Mouse (Mus musculus) midbrain, postnatal 0 days (tissue): ENCODE results near the gene Sestd1. TPM values are rescaled to one million over a fixed set of nuclear protein-coding genes. Genes with fewer than 3 reads are reported as not detected.

Experiments used
- ATAC-seq: fragments of 200-750 bp; cut with Nextera tagmentation; 2 replicates; pipeline ENCODE4 v1.8.0; 2017; ENCODE audit warnings: moderate number of reproducible peaks, mild to moderate bottlenecking, moderate TSS enrichment, moderate library complexity; ENCODE audit not compliant: low FRiP score
- DNase-seq: peaks from one replicate; pipeline ENCODE4 v3.0.0-alpha.2; 2015; ENCODE audit warnings: low spot score
- H3K27ac ChIP-seq: fragments of 300-500 bp; sonication (generic); 2 replicates; pipeline ENCODE4 v1.5.1; 2014; ENCODE audit warnings: low read depth, mild to moderate bottlenecking, low read length, mixed read lengths
- H3K27me3 ChIP-seq: fragments of 300-500 bp; sonication (generic); 2 replicates; pipeline ENCODE4 v1.6.1; 2014; ENCODE audit warnings: low read length, control low read depth, mixed read lengths; ENCODE audit not compliant: insufficient read depth
- H3K36me3 ChIP-seq: fragments of 300-500 bp; sonication (generic); 2 replicates; pipeline ENCODE4 v1.6.1; 2014; ENCODE audit warnings: low read length, control low read depth, mixed read lengths; ENCODE audit not compliant: insufficient read depth
- H3K4me1 ChIP-seq: fragments of 300-500 bp; sonication (generic); 2 replicates; pipeline ENCODE4 v1.6.1; 2014; ENCODE audit warnings: mild to moderate bottlenecking, control low read depth, antibody characterized with exemption, low read length, mixed read lengths; ENCODE audit not compliant: insufficient read depth
- H3K4me2 ChIP-seq: fragments of 300-500 bp; sonication (generic); 2 replicates; pipeline ENCODE4 v1.6.1; 2014; ENCODE audit warnings: low read depth, mild to moderate bottlenecking, low read length, mixed read lengths; ENCODE audit not compliant: poor library complexity, severe bottlenecking
- H3K4me3 ChIP-seq: fragments of 300-500 bp; sonication (generic); 2 replicates; pipeline ENCODE4 v1.5.1; 2014; ENCODE audit warnings: low read depth, mild to moderate bottlenecking, low read length, moderate library complexity
- H3K9ac ChIP-seq: fragments of 300-500 bp; sonication (generic); replicated peaks from 2 replicates; pipeline ENCODE4 v1.6.1; 2014; ENCODE audit warnings: mild to moderate bottlenecking, low read length, moderate library complexity, mixed read lengths; ENCODE audit not compliant: poor library complexity, severe bottlenecking
- H3K9me3 ChIP-seq: fragments of 300-500 bp; sonication (generic); 2 replicates; pipeline ENCODE4 v1.6.1; 2016; ENCODE audit warnings: low read length, control low read depth
- CTCF ChIP-seq: IDR thresholded peaks from 2 replicates; pipeline ENCODE4 v1.5.1; 2016; ENCODE audit warnings: antibody characterized with exemption, mild to moderate bottlenecking
- WGBS: fragments of 180-500 bp; shearing (Covaris S2); extraction: QIAGEN DNeasy Blood & Tissue Kit; methylation state at CpG from one replicate; pipeline ENCODE4 v1.1.7; 2014; 5-methylcytosine and 5-hydroxymethylcytosine counted together
- polyA plus RNA-seq: library from polyadenylated mRNA; unstranded; fragments of >200 nt; fragmentation: Nextera tagmentation; extraction: Ambion mirVana; gene quantifications from 2 replicates; pipeline ENCODE4 v1.2.1, GENCODE M21; 2015
- total RNA-seq: library from RNA; depleted of rRNA; stranded (reverse); fragments of >200 nt; gene quantifications from 2 replicates; pipeline ENCODE4 v1.2.3, GENCODE M21; 2014

Gene Sestd1
- total and polyA plus RNA-seq, 2 experiments from 2014 or later = 23.7 to 52.6 TPM

DNA sequence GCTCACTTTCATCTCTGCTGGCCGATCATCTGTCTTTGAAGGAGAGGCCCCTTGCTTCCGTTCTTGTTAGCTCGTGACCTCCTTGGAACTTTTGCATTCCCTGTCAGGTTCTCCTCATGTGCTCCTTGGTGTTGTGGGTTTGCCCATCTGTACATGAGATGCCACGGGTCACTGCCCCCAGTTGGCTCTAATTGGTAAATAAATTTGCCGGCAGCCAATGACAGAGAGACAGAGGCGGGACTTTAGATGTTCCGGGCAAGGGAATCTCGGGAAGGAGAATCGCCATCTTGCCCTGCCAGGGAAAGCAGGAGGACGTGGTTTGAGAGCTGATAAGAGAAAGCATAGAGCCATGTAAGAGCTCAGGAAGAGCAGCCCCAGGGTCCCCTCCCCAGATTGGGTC is 33.5 kb upstream of the Sestd1 start:
- Histone ChIP-seq H3K36me3 (no peaks in the 10 kb centered on the region), H3K4me1 (peaks cover 4% of the 10 kb centered on the region; the same call in 1 of the 2 replicates), H3K4me2 (no peak overlapping the region), H3K4me3 (no peak overlapping the region), H3K9me3 (no peaks in the 10 kb centered on the region), H3K27ac (no peak overlapping the region), H3K9ac (no peak overlapping the region), H3K27me3 (no peaks in the 10 kb centered on the region)
- no peak for ATAC-seq
- WGBS = 93% methylated on average over 10 of the region's 10 CpGs
- no peak for DNase-seq
- no peak for TF ChIP-seq CTCF

DNA sequence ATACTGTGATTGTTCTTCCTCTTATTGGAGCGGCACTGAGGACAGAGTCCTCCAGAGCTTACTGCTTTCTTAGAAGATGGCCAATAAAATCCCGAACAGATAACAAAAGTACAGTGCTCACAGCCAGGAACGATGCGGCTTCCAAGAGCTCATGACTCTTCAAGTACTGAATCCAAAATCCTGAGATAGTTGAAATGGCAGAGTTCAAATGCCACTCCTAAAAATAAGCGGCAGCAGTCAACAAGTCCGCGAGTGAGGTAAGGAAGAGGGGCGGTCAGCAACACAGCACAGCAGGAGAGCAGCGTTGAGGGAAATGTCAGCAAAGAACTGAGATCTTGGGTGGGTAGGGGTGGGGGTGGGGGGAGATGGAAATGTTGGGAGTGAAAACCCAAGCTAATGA is 32.2 kb upstream of the Sestd1 start:
- peaks cover 4% of the 10 kb centered on the region; the same call in 1 of the 2 replicates for H3K4me1 ChIP-seq
- H3K27ac ChIP-seq = no peak overlapping the region
- no peak for ATAC-seq
- H3K9me3 ChIP-seq = no peaks in the 10 kb centered on the region
- 79% methylated on average over 9 of the region's 9 CpGs for WGBS
- no peak overlapping the region for H3K4me3 ChIP-seq
- no peaks in the 10 kb centered on the region for H3K27me3 ChIP-seq
- no peak overlapping the region for H3K9ac ChIP-seq
- DNase-seq = no peak
- no peak overlapping the region for H3K4me2 ChIP-seq
- H3K36me3 ChIP-seq = no peaks in the 10 kb centered on the region
- no peak for TF ChIP-seq CTCF

DNA sequence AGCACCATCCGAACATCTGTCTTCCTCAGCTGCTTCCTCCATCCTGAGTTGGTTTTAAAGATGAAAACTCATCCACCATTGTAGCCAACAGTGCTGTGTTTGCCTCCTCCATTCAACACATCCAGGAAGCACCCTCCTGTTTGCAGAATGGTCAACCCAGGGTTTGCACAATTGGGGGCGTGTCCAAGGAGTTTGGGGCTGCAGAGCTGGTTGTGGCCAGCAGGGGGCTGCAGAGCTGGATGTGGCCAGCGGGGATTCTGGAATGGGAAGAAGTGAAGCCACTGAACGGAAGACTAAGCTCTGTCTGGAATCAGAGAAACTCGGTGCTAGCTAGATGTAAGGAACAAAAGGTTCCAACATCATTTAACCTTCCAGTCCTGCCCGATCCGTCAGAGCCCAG is 28.9 kb upstream of the Sestd1 start:
- no peak overlapping the region for H3K9ac ChIP-seq
- no peak overlapping the region for H3K4me2 ChIP-seq
- ATAC-seq (no peak), DNase-seq (no peak)
- no peaks in the 10 kb centered on the region for H3K4me1 ChIP-seq
- no peak overlapping the region for H3K27ac ChIP-seq
- no peak overlapping the region for H3K4me3 ChIP-seq
- no peaks in the 10 kb centered on the region for H3K27me3 ChIP-seq
- H3K9me3 ChIP-seq = no peaks in the 10 kb centered on the region
- WGBS = 55% methylated on average over 7 of the region's 7 CpGs
- no peaks in the 10 kb centered on the region for H3K36me3 ChIP-seq
- peak; percentile 45 for TF ChIP-seq CTCF

DNA sequence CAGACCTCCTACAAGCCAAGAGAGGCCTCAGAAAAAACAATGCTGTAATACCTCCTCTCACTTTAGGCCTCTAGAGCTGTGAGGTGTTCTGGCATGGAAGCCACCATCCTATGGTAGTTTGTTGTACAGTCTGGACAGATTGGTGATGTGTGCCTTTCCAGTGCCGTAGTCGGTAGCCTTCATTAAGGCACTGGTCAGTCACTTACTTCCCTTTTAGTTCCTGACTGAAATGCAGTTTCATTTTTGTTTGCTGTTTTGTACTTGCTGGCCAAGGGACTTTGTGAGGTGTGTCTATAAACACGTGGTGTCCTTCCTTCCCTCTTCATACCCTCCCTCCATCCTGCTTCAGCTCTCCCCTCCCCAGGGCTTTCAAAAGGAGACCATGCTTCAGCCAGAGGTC is 24.1 kb upstream of the Sestd1 start:
- Histone ChIP-seq H3K4me2 (no peak overlapping the region), H3K27me3 (no peaks in the 10 kb centered on the region), H3K9me3 (no peaks in the 10 kb centered on the region), H3K9ac (no peak overlapping the region), H3K4me1 (no peaks in the 10 kb centered on the region), H3K36me3 (no peaks in the 10 kb centered on the region), H3K4me3 (no peak overlapping the region), H3K27ac (no peak overlapping the region)
- DNase-seq (no peak), ATAC-seq (no peak)
- WGBS = 69% methylated on average over 3 of the region's 3 CpGs
- no peak for TF ChIP-seq CTCF

DNA sequence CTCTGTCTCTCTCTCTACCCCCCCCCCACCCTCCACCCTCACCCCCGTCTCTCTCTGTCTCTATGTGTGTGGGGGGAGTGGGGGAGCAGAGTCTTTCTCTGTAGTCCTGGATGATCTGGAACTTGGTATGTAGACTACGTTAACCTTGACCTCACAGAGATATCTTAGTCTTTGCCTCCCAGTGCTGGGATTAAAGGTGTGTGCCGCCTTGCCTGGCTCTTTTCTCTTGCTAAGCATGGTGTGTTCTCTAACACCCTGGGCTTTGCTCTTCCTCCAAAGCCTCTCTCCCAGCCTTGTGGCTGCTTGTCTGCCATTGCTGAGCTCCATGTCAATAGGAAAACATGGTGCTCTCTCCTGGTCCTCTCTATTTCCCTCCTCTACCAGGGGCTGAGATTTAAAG is 23.3 kb upstream of the Sestd1 start:
- ATAC-seq (no peak), DNase-seq (no peak)
- Histone ChIP-seq H3K36me3 (no peaks in the 10 kb centered on the region), H3K27ac (no peak overlapping the region), H3K9me3 (no peaks in the 10 kb centered on the region), H3K27me3 (no peaks in the 10 kb centered on the region), H3K9ac (no peak overlapping the region), H3K4me2 (no peak overlapping the region), H3K4me3 (no peak overlapping the region), H3K4me1 (no peaks in the 10 kb centered on the region)
- 77% methylated on average over 3 of the region's 3 CpGs for WGBS
- no peak for TF ChIP-seq CTCF

DNA sequence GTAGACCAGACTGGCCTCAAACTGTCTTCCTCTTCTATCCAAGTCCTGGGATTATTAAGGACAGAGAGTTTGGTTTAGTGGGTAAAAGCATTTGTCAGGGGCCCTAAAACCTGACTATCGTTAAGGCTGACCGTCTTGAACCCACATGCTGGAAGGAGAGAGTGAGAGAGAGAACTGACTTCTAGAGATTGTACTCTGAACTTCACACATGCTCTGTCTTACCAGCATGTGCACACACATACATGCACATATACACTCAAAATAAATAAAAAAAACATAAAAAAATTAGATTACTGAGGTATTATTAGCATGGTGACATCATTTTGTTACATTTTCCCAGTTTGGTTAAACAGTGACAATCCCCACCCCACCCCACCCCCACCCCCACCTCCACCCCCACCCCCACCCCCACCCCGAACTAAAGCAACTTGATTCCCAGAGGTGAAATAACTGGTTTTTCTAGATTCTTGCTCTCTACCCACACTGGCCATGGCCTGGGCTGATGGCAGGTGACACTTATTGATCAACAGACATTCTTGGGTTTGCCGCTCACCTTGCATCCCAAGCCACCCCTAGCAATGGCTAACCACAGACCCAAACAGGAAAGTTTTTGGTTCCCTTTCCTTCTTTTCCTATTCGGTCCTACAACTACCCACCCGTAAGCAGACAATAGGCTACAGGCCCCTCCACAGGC is 22.4 kb upstream of the Sestd1 start:
- 79% methylated on average over 6 of the region's 6 CpGs for WGBS
- no peaks in the 10 kb centered on the region for H3K9me3 ChIP-seq

More for the DNA sequence above, 22.4 kb upstream of the Sestd1 start:
- no peak overlapping the region for H3K27ac ChIP-seq
- H3K4me1 ChIP-seq = no peaks in the 10 kb centered on the region
- no peak overlapping the region for H3K9ac ChIP-seq
- no peaks in the 10 kb centered on the region for H3K27me3 ChIP-seq
- no peaks in the 10 kb centered on the region for H3K36me3 ChIP-seq
- no peak overlapping the region for H3K4me3 ChIP-seq
- no peak for ATAC-seq
- H3K4me2 ChIP-seq = no peak overlapping the region
- TF ChIP-seq CTCF = no peak
- no peak for DNase-seq
